Mouse (Mus musculus): ENCODE data around the gene Med13.

Gene Med13

DNA sequence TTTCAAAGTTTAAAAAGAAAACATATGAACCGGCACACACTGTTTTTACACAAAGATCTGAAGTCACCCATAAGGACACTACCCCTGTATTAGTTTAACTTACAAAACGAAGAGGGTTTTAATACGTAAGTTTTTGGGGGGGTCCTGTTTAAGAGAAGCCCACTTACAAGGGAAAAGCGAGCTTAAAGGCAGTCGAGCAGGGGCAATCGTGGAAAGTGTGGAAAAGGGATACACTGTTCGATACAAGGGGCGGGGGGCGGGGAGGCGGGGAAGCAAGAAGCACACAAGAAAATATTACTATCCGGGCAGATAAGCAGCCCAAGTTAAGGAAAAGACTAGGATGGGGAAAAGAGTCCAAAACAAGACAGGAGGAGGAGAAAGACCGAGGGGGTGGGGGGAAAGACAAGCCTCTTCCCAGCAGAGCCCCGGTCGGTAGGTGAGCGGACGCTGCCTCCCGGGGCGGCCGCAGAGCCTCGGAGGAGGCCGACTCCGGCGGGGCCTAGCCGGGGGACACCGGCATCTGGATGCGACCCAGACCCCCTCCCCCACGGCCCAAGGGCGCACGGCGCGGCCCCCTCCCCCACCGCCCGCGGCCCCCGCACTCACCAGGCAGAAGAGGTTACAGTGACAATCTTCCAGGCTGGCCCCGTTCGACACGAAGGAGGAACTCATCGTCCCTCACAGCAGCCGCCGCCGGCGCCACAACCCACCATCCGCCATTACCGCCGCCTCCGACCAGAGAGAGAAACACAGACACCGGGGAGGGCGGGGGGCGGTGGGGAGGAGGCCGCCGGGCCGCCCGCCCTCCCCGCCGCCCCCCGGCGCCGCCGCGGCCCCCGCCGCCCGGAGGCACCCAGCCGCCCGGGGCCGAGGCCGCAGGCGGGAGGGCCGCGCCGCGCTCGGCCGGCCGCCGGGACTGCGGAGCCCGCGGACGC lies at the start of gene Med13:
Med13 (minus strand) TSS at position 749 of the 935 bp plus-strand sequence.
- DNase-seq (ENCODE audit: low spot score in 2 of 2): peak; percentile 25 to 56

DNA sequence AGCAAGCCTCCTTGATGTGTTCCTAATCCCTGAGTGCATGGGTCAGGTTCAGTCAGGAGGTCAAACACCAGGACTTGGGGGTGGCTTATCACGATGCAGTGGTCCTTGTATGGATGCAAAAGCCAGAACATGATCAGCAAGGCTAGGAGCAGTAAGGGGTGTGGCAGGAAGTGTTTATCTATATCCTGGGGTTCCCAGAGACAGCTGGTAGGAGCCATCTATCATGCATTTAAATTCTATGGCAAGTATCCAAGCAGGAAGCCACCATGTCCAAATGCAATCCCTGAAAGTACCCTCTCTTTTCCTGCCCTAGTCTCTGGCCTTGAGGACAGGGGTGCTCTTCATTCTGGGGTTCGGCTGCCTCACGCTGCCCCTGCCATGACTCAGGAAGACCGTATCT lies 47.2 kb upstream of the Med13 start:
- no peak for DNase-seq (ENCODE audit: low spot score in 2 of 2)

DNA sequence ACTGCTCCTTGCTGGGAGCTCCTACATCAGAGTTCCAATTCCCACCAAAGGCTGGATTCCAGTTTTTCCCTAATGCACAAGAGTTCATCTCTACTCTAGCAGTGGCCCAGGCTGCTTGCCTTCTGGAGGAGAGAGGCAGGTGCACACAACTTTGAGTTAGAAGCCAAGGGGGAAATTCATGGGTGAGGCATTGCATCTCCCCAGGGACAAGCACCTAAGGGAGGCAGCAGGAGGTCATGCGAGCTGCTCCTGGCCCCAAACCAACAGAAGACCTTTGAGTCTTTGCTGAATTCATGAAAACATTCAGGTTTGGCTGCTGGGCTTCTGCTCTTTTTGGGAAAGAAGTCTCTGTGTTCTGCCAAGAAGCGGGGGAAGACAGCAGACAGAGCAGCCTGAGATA lies 46.4 kb upstream of the Med13 start:
- DNase-seq (ENCODE audit: low spot score in 2 of 2): no peak

DNA sequence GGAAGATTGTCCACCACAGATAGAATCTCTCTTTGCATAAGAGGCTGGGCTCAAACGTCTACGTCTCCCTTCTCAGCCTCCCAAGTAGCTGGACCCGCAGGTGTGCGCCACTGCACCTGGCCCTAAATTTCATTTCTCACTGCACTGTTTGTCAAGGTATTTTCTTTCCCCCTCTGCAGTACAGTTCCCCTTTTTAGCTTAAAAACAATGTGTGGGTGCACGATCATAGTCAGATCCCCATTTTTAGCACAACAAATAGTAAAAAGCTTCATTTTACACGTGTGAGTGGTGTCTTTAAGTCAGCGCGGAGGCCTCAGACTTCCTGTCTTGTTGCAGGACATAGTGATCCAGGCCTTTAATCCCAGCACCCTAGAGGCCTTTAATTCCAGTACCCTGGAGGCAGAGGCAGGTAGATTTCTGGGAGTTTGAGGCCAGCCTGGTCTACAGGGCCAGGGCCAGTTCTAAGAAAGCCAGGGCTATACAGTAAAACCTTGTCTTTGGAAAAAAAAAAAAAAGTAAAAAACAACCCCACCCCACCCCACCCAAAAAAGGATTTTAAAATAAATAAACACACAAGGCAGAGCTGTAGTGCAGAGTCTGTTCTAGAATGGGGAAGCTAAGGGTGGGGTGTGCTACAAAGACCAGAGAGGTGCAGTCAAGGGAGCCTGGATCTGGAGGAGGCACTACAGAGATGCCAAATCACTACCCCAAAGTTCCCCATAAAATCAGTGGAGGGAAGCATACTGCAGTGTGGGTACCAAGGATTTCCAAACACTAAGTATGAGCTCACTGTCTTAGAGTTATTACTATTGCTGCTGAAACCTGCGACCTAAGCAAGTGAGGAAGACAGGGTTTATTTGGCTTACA lies 42.1 kb upstream of the Med13 start:
- DNase-seq (ENCODE audit: low spot score in 2 of 2): peak in 1 of 2 experiments; percentile 28

DNA sequence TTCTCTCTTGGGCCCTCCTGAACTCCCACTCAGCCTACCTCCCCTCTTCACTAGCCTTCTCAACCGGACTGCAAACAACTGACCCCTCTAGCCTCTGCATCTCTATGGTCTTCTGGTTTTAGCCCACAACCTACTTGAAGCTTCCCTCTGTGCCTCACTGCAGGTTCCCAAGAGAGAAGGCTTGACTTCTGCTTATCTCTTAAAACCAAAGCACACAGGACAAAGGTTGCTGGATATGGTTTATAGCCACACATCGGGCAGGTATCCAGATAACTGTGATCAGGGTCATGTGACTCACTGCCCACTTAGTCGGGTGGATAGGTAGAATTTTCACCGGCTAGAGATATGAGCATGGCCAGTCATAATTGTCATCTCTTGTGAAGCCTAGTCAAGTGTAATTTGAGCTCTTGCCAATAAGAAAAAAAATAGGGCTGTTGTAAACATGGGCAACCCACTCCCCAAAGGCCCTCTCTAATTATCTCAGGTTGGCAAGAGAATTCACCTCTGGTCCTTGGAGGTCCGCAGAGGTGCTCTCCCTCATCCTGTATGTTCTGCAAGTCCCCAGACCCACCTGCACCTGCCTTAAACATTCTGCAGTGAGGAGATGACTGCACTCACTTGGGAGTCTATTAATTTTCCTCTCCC lies 39.7 kb upstream of the Med13 start:
- DNase-seq (ENCODE audit: low spot score in 2 of 2): no peak

DNA sequence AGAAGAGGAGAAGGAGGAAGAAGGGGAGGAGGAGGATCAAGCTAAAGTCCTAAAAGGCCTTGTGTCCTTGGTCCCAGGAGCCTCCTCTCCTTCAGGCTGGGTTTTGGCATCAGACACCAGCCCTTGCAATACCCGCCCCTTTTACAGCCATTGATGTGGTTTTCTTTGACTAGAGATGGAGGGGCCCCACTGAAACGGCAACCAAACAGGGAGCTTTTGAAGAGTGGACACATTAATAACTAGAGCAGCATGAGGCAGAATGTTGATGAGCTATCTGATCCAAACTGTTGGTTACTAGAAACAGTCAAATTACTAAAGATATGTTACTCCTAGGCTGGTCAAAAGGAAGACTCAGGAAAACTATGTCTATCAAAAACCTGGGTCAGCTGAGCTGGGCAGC lies 39.1 kb upstream of the Med13 start:
- no peak for DNase-seq (ENCODE audit: low spot score in 2 of 2)

DNA sequence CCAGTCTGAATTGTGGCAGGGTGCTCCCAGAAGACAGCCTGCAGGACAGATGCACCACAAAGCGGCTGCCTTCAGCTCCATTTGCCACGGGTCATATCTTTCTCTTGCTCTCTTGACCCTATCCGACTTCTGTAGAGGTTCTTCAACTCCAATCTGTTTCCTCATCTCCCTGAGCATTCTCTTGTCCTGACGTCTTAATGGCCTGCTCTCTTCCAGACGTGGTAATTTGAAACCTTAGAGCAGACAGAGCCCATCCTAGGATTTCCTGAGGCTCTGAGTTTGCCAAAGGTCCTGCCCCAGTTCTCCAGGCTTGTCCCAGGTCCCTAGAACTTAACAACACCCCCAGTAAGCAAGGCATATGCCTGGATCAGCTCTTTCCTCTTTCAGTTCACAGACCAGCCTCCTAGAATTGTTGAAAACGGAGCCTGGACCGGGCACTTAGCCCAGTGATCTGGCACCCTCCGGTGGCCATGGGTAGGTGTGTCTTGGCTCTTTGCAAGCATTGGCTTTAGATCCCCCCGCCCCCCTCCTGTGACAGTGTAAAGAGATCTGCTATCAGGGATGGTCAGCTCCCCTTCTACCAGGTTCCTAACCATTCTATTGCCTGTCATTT lies 38.2 kb upstream of the Med13 start:
- peak in 1 of 2 experiments; percentile 64 for DNase-seq (ENCODE audit: low spot score in 2 of 2)

DNA sequence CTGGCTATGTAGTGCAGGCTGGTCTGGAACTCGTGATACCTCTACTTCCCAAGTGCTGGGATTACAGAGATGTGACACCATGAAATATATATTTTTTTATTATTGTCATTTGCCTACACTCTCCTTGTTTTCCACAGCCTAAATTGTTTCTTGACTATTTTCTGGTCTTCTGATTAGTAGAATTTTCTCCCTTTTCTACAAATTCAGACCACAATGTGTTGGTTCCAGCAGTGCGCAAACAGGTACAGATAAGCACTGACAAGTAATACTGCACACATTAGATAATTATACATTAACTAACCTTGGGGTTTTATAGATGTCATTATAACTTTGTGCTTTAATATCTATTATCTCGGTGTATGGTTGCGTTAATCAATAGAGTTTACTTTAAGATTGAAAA lies 37.7 kb upstream of the Med13 start:
- no peak for DNase-seq (ENCODE audit: low spot score in 2 of 2)

DNA sequence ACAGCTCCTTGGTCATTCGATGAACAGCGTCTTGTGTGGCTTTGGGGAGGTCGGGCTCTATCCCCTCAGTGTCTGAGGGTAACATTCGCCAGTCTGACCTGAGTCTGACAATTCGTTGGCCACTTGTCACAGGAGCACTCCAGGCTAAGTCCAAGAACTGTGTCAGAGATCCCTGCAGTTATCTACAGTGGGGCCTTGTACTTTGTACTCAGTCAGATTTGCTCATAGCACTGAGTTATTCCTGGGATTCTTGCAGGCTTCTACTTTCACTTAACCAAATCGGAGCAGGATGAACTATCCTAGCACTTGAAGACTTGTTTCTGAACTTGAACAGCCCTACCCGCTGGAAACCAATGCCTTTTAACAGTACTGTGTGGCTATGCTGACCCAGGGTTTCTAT lies 34.3 kb upstream of the Med13 start:
- no peak for DNase-seq (ENCODE audit: low spot score in 2 of 2)

DNA sequence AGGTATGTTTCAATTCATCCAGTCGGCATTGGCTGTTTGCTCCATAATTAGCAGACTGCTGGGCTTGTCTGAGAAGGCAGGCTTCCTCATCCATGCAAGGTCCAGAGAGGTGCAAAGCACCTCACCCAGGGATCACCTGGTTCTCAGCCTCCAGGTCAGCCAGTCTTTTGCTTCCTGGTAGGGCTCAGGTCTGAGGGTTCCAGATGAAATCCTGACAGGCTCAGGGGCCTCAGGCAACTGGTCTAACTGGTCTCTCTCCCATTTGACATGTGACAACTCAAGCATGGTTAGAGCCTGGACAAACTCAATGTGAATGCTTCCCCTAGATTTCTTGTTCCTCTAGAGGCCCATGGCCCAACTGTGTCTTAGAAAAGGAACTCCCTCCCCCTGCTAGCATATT lies 32.9 kb upstream of the Med13 start:
- DNase-seq (ENCODE audit: low spot score in 2 of 2): no peak

DNA sequence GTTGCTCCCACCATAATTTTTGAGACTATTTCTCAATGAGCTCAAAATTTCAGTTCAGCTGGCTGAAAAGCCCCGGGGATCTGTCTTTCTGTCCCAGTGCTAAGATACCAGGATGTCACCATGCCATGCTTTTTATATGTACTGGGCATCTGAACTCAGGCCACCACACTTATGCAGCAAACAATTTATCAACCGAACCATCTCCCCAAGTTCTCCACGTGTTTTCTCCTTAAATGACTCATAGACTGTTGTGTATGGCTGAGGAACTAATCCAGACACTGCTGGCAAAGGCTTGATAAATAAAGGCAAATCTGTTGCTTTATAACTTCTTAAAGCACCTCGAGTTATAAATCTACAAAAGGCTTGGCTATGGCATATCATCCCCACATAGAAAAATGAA lies 32.1 kb upstream of the Med13 start:
- DNase-seq (ENCODE audit: low spot score in 2 of 2): no peak

DNA sequence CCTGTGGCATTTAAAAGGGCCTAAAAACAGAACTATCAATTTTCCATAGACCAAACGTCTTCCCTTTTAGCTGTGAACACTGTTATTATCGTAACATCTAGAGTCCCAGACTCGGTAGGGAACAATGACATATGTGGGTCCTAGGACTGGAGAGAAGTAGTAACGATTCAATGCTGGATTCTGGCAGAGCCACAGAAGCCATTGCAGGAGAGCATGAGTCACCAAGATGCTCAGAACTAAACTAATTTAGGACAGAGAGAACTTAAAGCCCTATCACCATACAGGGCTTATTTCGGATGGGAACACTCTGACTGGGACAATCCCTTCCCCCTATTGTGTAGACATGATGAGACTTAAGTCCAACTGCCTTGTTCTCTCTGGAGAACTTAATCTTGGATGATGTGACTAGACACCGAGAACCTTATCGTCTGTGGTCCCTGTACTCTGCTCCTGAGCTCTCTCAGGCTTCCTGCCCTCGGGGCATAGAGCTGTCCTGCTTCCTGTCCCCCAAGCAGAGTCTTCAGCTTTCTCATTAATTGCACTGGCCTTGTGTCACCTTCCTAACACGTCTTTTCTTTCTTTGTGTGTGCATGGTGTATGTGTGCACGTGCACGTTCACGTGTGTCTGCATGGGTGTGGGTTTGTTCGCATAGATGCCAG lies 31.5 kb upstream of the Med13 start:
- no peak for DNase-seq (ENCODE audit: low spot score in 2 of 2)

DNA sequence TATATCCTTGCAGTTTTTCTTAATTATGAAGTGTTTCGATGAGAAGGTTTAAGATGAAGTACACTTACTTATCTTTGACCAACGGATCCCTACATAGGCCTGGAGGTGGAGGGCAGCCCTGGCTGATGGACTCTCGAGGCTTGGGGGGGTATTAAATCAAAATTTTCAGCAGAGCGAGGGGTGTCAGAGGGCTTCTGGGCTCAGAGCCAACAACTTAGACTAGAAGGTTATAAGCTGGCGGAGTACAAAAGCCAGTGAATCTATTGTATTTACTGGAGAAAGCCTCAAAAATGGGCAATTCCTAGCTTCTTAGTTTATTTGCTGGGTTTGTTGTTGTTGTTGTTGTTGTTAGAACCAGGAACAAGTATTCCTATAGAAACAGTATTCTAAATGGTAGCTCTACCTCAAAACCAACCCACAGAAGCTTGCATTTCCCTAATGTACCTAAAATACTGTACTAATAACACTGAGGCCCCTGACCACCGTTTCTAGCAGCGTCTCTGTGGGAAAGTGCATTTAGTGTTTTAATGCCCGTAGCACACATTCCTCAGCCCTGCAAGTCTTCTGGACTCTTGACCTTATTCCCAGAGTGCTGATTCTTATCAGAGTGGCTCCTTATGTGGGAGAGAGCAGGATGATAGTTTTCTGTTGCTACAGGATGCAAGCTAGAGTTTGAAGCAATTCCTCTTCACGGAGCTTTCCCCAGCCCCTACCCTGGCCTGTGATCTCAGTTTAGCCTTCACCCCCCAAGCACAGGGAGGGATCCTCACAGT lies 29.9 kb upstream of the Med13 start:
- no peak for DNase-seq (ENCODE audit: low spot score in 2 of 2)

DNA sequence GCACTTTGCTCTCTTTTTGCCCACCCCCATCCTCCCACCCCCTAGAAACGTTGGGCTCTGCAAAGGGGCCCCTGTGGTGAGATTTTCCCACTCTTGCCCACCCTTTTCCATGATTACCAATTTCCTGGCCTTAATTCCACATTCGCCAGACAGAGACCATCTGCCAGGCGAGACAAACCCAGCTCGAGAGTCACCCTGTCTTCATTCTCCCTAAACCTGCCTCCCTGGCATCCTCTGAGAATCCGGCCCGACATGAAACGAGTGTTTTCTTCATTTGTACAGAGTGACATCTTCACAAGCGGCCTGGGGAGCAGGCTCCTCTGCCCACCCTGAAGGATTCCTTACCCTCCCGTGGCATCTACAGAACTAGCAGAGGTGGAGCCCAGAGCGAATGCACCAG lies 29.2 kb upstream of the Med13 start:
- DNase-seq (ENCODE audit: low spot score in 2 of 2): no peak

DNA sequence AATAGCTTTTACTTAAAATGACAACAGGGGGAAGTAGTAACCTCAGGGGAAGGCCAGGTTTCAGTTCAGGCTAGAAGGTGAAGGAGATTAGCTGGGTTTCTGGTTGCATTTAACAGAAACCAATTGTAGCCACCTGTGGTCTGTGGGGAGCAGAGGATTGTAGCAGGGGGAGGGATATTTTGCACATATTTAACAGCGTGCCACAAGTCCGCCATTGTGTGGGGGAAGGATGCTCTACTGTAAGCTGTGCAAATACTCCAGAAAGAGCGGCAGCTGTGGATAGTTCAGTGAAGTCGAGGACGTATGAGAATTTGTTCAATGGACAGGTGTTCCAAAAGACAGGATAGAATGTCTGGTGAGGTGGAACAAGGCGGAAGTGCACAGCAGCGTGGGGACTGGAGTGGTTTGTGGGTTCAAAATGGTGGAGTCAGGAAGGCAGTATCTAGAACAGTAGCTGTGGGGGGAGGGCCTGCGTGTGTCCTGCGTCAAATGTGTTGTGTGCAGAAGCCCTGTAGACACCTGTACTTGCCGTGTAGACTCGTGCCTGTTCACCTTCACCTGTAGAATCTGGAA lies 28.4 kb upstream of the Med13 start:
- DNase-seq (ENCODE audit: low spot score in 2 of 2): peak in 1 of 2 experiments; percentile 42

DNA sequence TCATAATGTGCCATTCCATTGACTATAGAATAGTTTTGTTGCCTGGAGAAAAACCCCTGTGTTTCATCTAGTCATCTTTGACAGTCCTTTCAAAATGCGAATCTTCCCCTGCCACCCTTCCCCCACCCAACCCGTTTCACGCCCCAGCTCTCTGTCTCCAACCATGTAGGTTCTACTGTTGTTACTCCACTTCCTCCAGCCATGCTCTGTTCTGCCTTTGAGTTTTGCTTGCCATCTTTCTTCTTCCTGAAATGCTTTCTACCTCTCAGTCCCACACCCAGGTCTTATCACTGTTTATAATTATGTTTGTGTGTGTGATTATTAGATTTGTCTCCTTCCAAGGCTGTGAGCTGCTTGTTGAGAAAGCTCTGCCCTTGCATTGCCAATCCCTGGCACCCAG lies 26.7 kb upstream of the Med13 start:
- DNase-seq (ENCODE audit: low spot score in 2 of 2): peak; percentile 21 to 34

DNA sequence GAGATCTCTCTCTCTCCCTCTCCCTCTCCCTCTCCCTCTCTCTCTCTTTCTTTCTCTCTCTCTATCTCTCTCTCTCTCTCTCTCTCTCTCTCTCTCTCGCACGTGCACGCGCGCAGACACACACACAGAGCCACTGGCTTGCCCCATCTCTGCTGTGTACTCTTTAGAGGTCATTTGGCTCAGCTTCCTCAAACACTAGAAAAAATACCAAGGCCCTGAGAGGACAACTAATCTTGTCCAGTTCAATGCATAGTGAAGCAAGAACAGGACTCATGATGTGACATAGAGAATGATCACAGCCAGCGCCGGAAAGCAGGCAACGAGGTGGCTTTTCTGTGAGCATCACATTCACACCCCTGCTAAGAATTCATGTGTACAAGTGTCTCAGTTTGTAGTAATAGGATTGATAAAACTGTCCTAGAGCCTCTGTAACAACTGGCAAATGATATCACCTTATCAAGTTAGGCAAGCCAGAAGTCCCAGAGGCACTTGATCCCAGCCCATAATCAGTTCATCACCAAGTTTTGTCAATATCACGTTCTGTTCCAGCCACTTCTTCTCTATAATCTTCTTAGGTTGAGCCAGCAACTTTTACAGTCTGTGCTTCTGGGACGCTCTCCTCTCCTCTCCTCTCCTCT lies 25.2 kb upstream of the Med13 start:
- DNase-seq (ENCODE audit: low spot score in 2 of 2): no peak

DNA sequence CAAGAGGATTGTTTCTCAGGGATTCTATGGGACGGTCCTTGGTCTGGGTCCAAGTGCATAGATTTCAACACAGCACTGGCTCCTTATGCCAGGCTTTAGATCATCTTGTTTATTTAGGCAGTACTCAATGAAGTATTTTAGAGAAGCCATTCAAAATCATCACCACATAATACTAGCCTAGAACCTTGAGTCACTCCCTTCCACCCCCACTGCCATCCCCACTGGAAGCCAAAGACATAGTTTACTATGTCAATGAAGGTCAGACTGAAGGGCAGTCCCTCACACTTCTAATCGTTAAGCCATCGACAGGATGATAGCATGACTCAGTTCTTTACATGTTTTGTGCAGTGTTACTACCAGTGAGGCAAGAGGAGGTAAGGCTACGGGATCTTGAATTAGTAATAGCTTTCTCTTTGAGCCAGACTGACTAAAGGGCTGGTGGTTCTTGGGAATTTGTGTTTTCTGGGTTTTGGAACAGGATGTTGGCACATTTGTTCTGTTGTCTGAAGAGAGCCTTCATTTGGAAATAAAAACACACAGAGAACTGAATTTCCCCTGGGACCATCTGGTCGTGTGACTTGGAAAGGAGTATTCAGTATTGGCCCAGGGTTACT lies 24.2 kb upstream of the Med13 start:
- no peak for DNase-seq (ENCODE audit: low spot score in 2 of 2)
